Mouse (Mus musculus): ENCODE data around the gene Cdkn1c. TPM values are rescaled to one million over a fixed set of nuclear protein-coding genes. Genes with fewer than 3 reads are reported as not detected.
A peak's percentile ranks its signal among the peaks of the same experiment; 100 is the strongest.

Gene Cdkn1c
- total and polyA plus RNA-seq, 3 experiments: 10.0 to 11.9 TPM; not detected in 1

- H3K27me3 ChIP-seq (ENCODE audit: control insufficient read depth in 1 of 2, insufficient read depth in 2 of 2, low read length in 2 of 2): no peaks in the 10 kb centered on the region
- H3K9me3 ChIP-seq (replicated peaks; ENCODE audit: insufficient read depth, low read length): no peaks in the 10 kb centered on the region
- DNase-seq (ENCODE audit: low read depth, low spot score): no peak
- peaks cover 0 to 6% of the 10 kb centered on the region in 2 experiments; a peak in 2 of 4 replicates for H3K36me3 ChIP-seq (ENCODE audit: control insufficient read depth in 1 of 2, insufficient read depth in 2 of 2, low read length in 2 of 2)
- no peak overlapping the region for H3K27ac ChIP-seq (ENCODE audit: control insufficient read depth, low read depth, low read length)
- peaks cover 10% of the 10 kb centered on the region for H3K79me2 ChIP-seq (ENCODE audit: control insufficient read depth, insufficient read depth, low read length, poor library complexity)
- H3K4me1 ChIP-seq (ENCODE audit: control insufficient read depth in 1 of 2, insufficient read depth in 2 of 2, low read length in 2 of 2): peaks cover 5 to 14% of the 10 kb centered on the region in 2 experiments; a peak in 3 of 4 replicates
- H3K4me3 ChIP-seq (ENCODE audit: control insufficient read depth in 1 of 2, insufficient read depth in 1 of 2, low read depth in 2 of 2, low read length in 2 of 2): no peak overlapping the region
- TF ChIP-seq RCOR1 (IDR thresholded peaks at IDR 0.05; ENCODE audit: low read depth, low read length): no peak
- TF ChIP-seq NRF1 (IDR thresholded peaks at IDR 0.05; ENCODE audit: insufficient read depth, low read depth, low read length, poor library complexity, severe bottlenecking): no peak
- TF ChIP-seq POLR2AphosphoS5 (IDR thresholded peaks at IDR 0.05; ENCODE audit: borderline replicate concordance, low read depth, low read length): no peak
- TF ChIP-seq TAL1 (IDR thresholded peaks at IDR 0.05; ENCODE audit: low read length): no peak
- no peak for TF ChIP-seq MAZ (IDR thresholded peaks at IDR 0.05; ENCODE audit: low read depth, low read length)
- no peak for TF ChIP-seq ZKSCAN1 (IDR thresholded peaks at IDR 0.05; ENCODE audit: low read depth, low read length)
- TF ChIP-seq BHLHE40 (IDR thresholded peaks at IDR 0.05; ENCODE audit: borderline replicate concordance, low read depth, low read length): no peak
- TF ChIP-seq TBP (IDR thresholded peaks at IDR 0.05; ENCODE audit: low read depth, low read length): no peak
- TF ChIP-seq MAX (IDR thresholded peaks at IDR 0.05; ENCODE audit: low read length): no peak
- TF ChIP-seq E2F4 (IDR thresholded peaks at IDR 0.05; ENCODE audit: borderline replicate concordance, low read depth, low read length): no peak
- no peak for TF ChIP-seq CHD2 (IDR thresholded peaks at IDR 0.05; ENCODE audit: low read length)
- no peak for TF ChIP-seq GATA1 (IDR thresholded peaks at IDR 0.05; ENCODE audit: low read depth, low read length)
- no peak for TF ChIP-seq MAFK (IDR thresholded peaks at IDR 0.05; ENCODE audit: borderline replicate concordance, low read depth, low read length)
- no peak for TF ChIP-seq MEF2A (IDR thresholded peaks at IDR 0.05; ENCODE audit: extremely low read depth, insufficient replicate concordance, low read depth, low read length, poor library complexity, severe bottlenecking)
- no peak for TF ChIP-seq RAD21 (IDR thresholded peaks at IDR 0.05; ENCODE audit: low read depth, low read length)
- no peak for TF ChIP-seq POLR2AphosphoS2 (IDR thresholded peaks at IDR 0.05; ENCODE audit: low read length)
- H3K9ac ChIP-seq (ENCODE audit: control insufficient read depth, low read depth, low read length, poor library complexity, severe bottlenecking): no peak overlapping the region
Measured at GRCm38 (mm10) chr7:143503926-143504325, 43.1 kb upstream of the Cdkn1c start.

- H3K9ac ChIP-seq (ENCODE audit: control insufficient read depth, low read depth, low read length, poor library complexity, severe bottlenecking): peak within 1 kb of the TSS; percentile 85
- no peaks in the 10 kb centered on the region for H3K27me3 ChIP-seq (ENCODE audit: control insufficient read depth in 1 of 2, insufficient read depth in 2 of 2, low read length in 2 of 2)
- peak within 1 kb of the TSS; percentile 78 to 91 for H3K4me3 ChIP-seq (ENCODE audit: control insufficient read depth in 1 of 2, insufficient read depth in 1 of 2, low read depth in 2 of 2, low read length in 2 of 2)
- no peak for TF ChIP-seq MEF2A (IDR thresholded peaks at IDR 0.05; ENCODE audit: extremely low read depth, insufficient replicate concordance, low read depth, low read length, poor library complexity, severe bottlenecking)
- no peak for TF ChIP-seq JUND (IDR thresholded peaks at IDR 0.05; ENCODE audit: low read depth, low read length)
- peak; percentile 70; the same call in 1 of the 2 replicates for TF ChIP-seq MXI1 (IDR thresholded peaks at IDR 0.05; ENCODE audit: low read depth, low read length)
- TF ChIP-seq MYB (IDR thresholded peaks at IDR 0.05; ENCODE audit: low read depth, low read length): 0 out of 2 replicates have a peak, but pooled peaks have one; percentile 36
- TF ChIP-seq HCFC1 (IDR thresholded peaks at IDR 0.05; ENCODE audit: low read depth, low read length): no peak; the same call in 1 of the 2 replicates
- no peak for TF ChIP-seq MAFK (IDR thresholded peaks at IDR 0.05; ENCODE audit: borderline replicate concordance, low read depth, low read length)
- no peak for TF ChIP-seq E2F4 (IDR thresholded peaks at IDR 0.05; ENCODE audit: borderline replicate concordance, low read depth, low read length)
- TF ChIP-seq ZKSCAN1 (IDR thresholded peaks at IDR 0.05; ENCODE audit: low read depth, low read length): no peak
- TF ChIP-seq MAX (IDR thresholded peaks at IDR 0.05; ENCODE audit: low read length): peak; percentile 59
- TF ChIP-seq ZNF384 (IDR thresholded peaks at IDR 0.05; ENCODE audit: low read depth, low read length): no peak
- peak; percentile 95 for TF ChIP-seq TBP (IDR thresholded peaks at IDR 0.05; ENCODE audit: low read depth, low read length)
- TF ChIP-seq NELFE (IDR thresholded peaks at IDR 0.05; ENCODE audit: low read depth, low read length): peak; percentile 88
- no peak for TF ChIP-seq POLR2AphosphoS5 (IDR thresholded peaks at IDR 0.05; ENCODE audit: borderline replicate concordance, low read depth, low read length)
- TF ChIP-seq ZMIZ1 (IDR thresholded peaks at IDR 0.05; ENCODE audit: low read depth, low read length): peak; percentile 97
- peak; percentile 54; the same call in 1 of the 2 replicates for TF ChIP-seq BHLHE40 (IDR thresholded peaks at IDR 0.05; ENCODE audit: borderline replicate concordance, low read depth, low read length)
- peak; percentile 91 for TF ChIP-seq POLR2AphosphoS2 (IDR thresholded peaks at IDR 0.05; ENCODE audit: low read length)
- no peak for TF ChIP-seq ZC3H11A (IDR thresholded peaks at IDR 0.05; ENCODE audit: low read depth, low read length)
- TF ChIP-seq EP300 (IDR thresholded peaks at IDR 0.05; ENCODE audit: low read depth in 1 of 2, low read length in 2 of 2): peak; percentile 32 to 34; a peak in 1 of 4 replicates
- TF ChIP-seq TAL1 (IDR thresholded peaks at IDR 0.05; ENCODE audit: low read length): no peak
- 0 out of 2 replicates have a peak, but pooled peaks have one; percentile 6 for TF ChIP-seq GATA1 (IDR thresholded peaks at IDR 0.05; ENCODE audit: low read depth, low read length)
- TF ChIP-seq SMC3 (IDR thresholded peaks at IDR 0.05; ENCODE audit: low read depth, low read length): no peak
- no peak for TF ChIP-seq CTCF (IDR thresholded peaks at IDR 0.05 in 2 of 3, conservative IDR thresholded peaks at IDR 0.05 in 1 of 3; ENCODE audit: control insufficient read depth in 1 of 3, insufficient read depth in 1 of 3, low read depth in 2 of 3, low read length in 3 of 3, poor library complexity in 1 of 3, severe bottlenecking in 1 of 3)
Measured at GRCm38 (mm10) chr7:143502418-143503200, 41.8 kb upstream of the Cdkn1c start, which contains the start of gene Phlda2. Gene Phlda2, minus strand, starts transcription at chr7:143503150.

More at GRCm38 (mm10) chr7:143502418-143503200, 41.8 kb upstream of the Cdkn1c start, which contains the start of gene Phlda2:
- peaks cover 0 to 6% of the 10 kb centered on the region in 2 experiments; a peak in 2 of 4 replicates for H3K36me3 ChIP-seq (ENCODE audit: control insufficient read depth in 1 of 2, insufficient read depth in 2 of 2, low read length in 2 of 2)
- H3K27ac ChIP-seq (ENCODE audit: control insufficient read depth, low read depth, low read length): peak within 1 kb of the TSS; percentile 84
- H3K9me3 ChIP-seq (replicated peaks; ENCODE audit: insufficient read depth, low read length): no peaks in the 10 kb centered on the region
- H3K79me2 ChIP-seq (ENCODE audit: control insufficient read depth, insufficient read depth, low read length, poor library complexity): peaks cover 10% of the 10 kb centered on the region
- peak; percentile 89 for DNase-seq (ENCODE audit: low read depth, low spot score)
- peaks cover 5 to 19% of the 10 kb centered on the region in 2 experiments; a peak in 3 of 4 replicates for H3K4me1 ChIP-seq (ENCODE audit: control insufficient read depth in 1 of 2, insufficient read depth in 2 of 2, low read length in 2 of 2)

All from MEL (cell line).